Mouse (Mus musculus) heart, embryonic 14.5 days (tissue): ENCODE results near the gene Gm13279. TPM values are rescaled to one million over a fixed set of nuclear protein-coding genes. Genes with fewer than 3 reads are reported as not detected.
"Not testable (repeated sequence)": the region's sequence is repeated elsewhere in the genome, so short reads cannot be mapped to it uniquely, and the experiment has no call there.

ENCODE experiments used
- ATAC-seq: fragments of 200-750 bp; cut with Nextera tagmentation; 2 replicates; pipeline ENCODE4 v1.8.0; 2017; ENCODE audit warnings: low read depth, moderate TSS enrichment; ENCODE audit not compliant: insufficient number of reproducible peaks, insufficient read depth, low FRiP score
- H3K27ac ChIP-seq, 2 experiments: fragments of 200-500 bp in 1 of 2; fragments of 300-500 bp in 1 of 2; sonication (generic) in 1 of 2; replicated peaks in 1 of 2; 2 replicates each; pipeline ENCODE4 v1.5.1; 2012 to 2014; ENCODE audit warnings: low read depth in 2 of 2, low read length in 2 of 2, control low read depth in 1 of 2, mild to moderate bottlenecking in 1 of 2, mixed read lengths in 1 of 2; ENCODE audit not compliant: control insufficient read depth in 1 of 2, insufficient read depth in 1 of 2
- H3K27me3 ChIP-seq: fragments of 300-500 bp; sonication (generic); 2 replicates; pipeline ENCODE4 v1.6.1; 2014; ENCODE audit warnings: mild to moderate bottlenecking, low read length, control low read depth; ENCODE audit not compliant: control insufficient read depth, insufficient read depth
- H3K36me3 ChIP-seq: fragments of 300-500 bp; sonication (generic); 2 replicates; pipeline ENCODE4 v1.6.1; 2014; ENCODE audit warnings: mild to moderate bottlenecking, control low read depth, low read length, mixed read lengths; ENCODE audit not compliant: control insufficient read depth, insufficient read depth
- H3K4me1 ChIP-seq, 2 experiments: fragments of 200-500 bp in 1 of 2; fragments of 300-500 bp in 1 of 2; sonication (generic) in 1 of 2; 2 replicates each; pipeline ENCODE4 v1.6.1; 2012 to 2014; ENCODE audit warnings: low read length in 2 of 2, control low read depth in 1 of 2, mixed read lengths in 1 of 2; ENCODE audit not compliant: control insufficient read depth in 2 of 2, insufficient read depth in 2 of 2
- H3K4me2 ChIP-seq: fragments of 300-500 bp; sonication (generic); 2 replicates; pipeline ENCODE4 v1.6.1; 2014; ENCODE audit warnings: mild to moderate bottlenecking, low read length
- H3K4me3 ChIP-seq, 2 experiments: fragments of 200-500 bp in 1 of 2; fragments of 300-500 bp in 1 of 2; sonication (generic) in 1 of 2; 2 replicates each; pipeline ENCODE4 v1.5.1; 2012 to 2014; ENCODE audit warnings: low read length in 2 of 2, mild to moderate bottlenecking in 2 of 2, control low read depth in 1 of 2, low read depth in 1 of 2, moderate library complexity in 1 of 2; ENCODE audit not compliant: control insufficient read depth in 1 of 2, insufficient read depth in 1 of 2
- H3K9ac ChIP-seq: fragments of 300-500 bp; sonication (generic); 2 replicates; pipeline ENCODE4 v1.6.1; 2014; ENCODE audit warnings: mild to moderate bottlenecking, low read length
- H3K9me3 ChIP-seq: fragments of 300-500 bp; sonication (generic); 2 replicates; pipeline ENCODE4 v1.6.1; 2016; ENCODE audit warnings: low read length, control low read depth; ENCODE audit not compliant: control insufficient read depth
- WGBS: fragments of 180-500 bp; shearing (Covaris S2); extraction: QIAGEN DNeasy Blood & Tissue Kit; methylation state at CpG from one replicate; pipeline ENCODE4 v1.1.7; 2014; 5-methylcytosine and 5-hydroxymethylcytosine counted together
- polyA plus RNA-seq: library from polyadenylated mRNA; unstranded; fragments of >200 nt; fragmentation: Nextera tagmentation; extraction: Ambion mirVana; gene quantifications from 2 replicates; pipeline ENCODE4 v1.2.1, GENCODE M21; 2014

Gm13279 gene
- polyA plus RNA-seq, 1 experiment from 2014 or later: not detected

- Histone ChIP-seq H3K27ac (peak overlapping the region; percentile 66 to 73), H3K4me3 (peak overlapping the region; percentile 24 to 42; a peak in 3 of 4 replicates), H3K4me2 (peak overlapping the region; percentile 41)
- H3K27me3 ChIP-seq, H3K9me3 ChIP-seq, H3K9ac ChIP-seq, H3K36me3 ChIP-seq, ATAC-seq, H3K4me1 ChIP-seq: not testable (repeated sequence)
- 0% methylated on average over 22 of the region's 28 CpGs for WGBS
Observed at GRCm38 (mm10) chr4:88760431-88760830, 36.8 kb upstream of the Gm13279 start.

- H3K4me3 ChIP-seq, H3K9me3 ChIP-seq, H3K9ac ChIP-seq, H3K36me3 ChIP-seq, H3K27me3 ChIP-seq, ATAC-seq, H3K4me2 ChIP-seq, H3K27ac ChIP-seq, H3K4me1 ChIP-seq: not testable (repeated sequence)
- 67% methylated on average over 6 of the region's 8 CpGs for WGBS
Observed at GRCm38 (mm10) chr4:88761776-88762175, 35.4 kb upstream of the Gm13279 start.

DNA sequence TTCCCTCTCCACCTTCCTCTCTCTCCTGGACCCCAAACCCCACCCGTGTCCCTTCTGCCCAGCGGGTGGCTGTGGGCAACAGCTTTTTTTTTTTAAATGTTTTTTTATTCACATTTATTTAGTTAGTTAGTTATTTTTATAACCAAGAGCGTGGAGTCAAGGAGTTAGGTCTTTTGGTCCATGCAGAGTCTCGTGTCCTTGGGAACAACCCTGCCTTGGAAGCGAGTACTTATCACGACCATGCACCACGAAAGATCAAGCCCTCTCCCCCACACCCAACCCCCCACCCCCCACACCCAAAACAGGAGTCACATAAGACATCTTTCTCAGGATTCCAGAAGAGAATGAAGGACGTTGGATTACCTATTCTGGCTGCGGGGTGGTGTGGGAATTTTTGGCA lies 34.9 kb upstream of the Gm13279 start:
- H3K4me3 ChIP-seq, ATAC-seq, H3K4me1 ChIP-seq, H3K36me3 ChIP-seq, H3K27me3 ChIP-seq, H3K9me3 ChIP-seq, H3K4me2 ChIP-seq, H3K27ac ChIP-seq, H3K9ac ChIP-seq: not testable (repeated sequence)
- WGBS: 48% methylated on average over 7 of the region's 9 CpGs

GRCm38 (mm10) chr4:88763384-88764018 lies 33.7 kb upstream of the Gm13279 start:
- H3K9me3 ChIP-seq, H3K4me1 ChIP-seq, H3K9ac ChIP-seq, H3K36me3 ChIP-seq, ATAC-seq, H3K27me3 ChIP-seq: not testable (repeated sequence)
- 4% methylated on average over 28 of the region's 42 CpGs for WGBS
- peak overlapping the region in 1 of 2 experiments; percentile 68; a peak in 3 of 4 replicates for H3K27ac ChIP-seq
- H3K4me3 ChIP-seq: peak overlapping the region; percentile 14 to 32; a peak in 3 of 4 replicates
- peak overlapping the region; percentile 44 for H3K4me2 ChIP-seq

GRCm38 (mm10) chr4:88773534-88773933 lies 23.7 kb upstream of the Gm13279 start, which contains the start of gene Gm13290:
Gm13290 (plus strand) TSS chr4:88773834.
- no CpG with 5 or more reads among the region's 32 CpGs for WGBS
- H3K4me2 ChIP-seq, H3K36me3 ChIP-seq, H3K9me3 ChIP-seq, ATAC-seq, H3K27me3 ChIP-seq, H3K27ac ChIP-seq, H3K9ac ChIP-seq, H3K4me3 ChIP-seq, H3K4me1 ChIP-seq: not testable (repeated sequence)

DNA sequence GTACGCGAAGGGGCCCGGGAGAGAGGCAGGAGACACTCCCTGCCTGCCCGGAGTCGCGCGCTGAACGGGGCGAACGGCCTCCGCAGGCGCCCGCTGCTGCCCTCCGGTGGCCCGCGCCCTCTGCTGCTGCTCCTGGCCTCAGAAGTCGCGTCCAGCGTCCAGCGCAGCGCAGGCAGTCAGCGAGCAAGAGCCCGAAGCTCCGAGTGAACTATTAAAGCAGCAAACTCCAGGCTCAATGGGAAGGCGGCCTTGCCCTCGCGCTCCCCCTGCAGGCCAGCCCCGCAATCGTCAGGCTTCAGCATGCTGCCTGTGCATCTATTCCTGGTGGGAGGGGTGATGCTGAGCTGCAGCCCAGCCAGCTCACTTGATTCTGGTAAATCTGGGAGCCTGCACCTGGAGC lies 20.6 kb upstream of the Gm13279 start, which contains the start of gene Gm13289:
Gene Gm13289 (plus strand): TSS at position 301 of the 400 bp plus-strand sequence.
- H3K4me1 ChIP-seq, H3K9ac ChIP-seq, H3K27me3 ChIP-seq, H3K4me3 ChIP-seq, ATAC-seq, H3K9me3 ChIP-seq, H3K4me2 ChIP-seq, H3K27ac ChIP-seq, H3K36me3 ChIP-seq: not testable (repeated sequence)
- no CpG with 5 or more reads among the region's 29 CpGs for WGBS

DNA sequence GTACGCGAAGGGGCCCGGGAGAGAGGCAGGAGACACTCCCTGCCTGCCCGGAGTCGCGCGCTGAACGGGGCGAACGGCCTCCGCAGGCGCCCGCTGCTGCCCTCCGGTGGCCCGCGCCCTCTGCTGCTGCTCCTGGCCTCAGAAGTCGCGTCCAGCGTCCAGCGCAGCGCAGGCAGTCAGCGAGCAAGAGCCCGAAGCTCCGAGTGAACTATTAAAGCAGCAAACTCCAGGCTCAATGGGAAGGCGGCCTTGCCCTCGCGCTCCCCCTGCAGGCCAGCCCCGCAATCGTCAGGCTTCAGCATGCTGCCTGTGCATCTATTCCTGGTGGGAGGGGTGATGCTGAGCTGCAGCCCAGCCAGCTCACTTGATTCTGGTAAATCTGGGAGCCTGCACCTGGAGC lies 17.6 kb upstream of the Gm13279 start, which contains the start of gene Gm13272:
Gene Gm13272 (plus strand): TSS at position 301 of the 400 bp plus-strand sequence.
- ATAC-seq, H3K36me3 ChIP-seq, H3K4me2 ChIP-seq, H3K9me3 ChIP-seq, H3K27me3 ChIP-seq, H3K4me1 ChIP-seq, H3K9ac ChIP-seq, H3K27ac ChIP-seq, H3K4me3 ChIP-seq: not testable (repeated sequence)
- WGBS: no CpG with 5 or more reads among the region's 29 CpGs

GRCm38 (mm10) chr4:88780320-88780719 lies 16.9 kb upstream of the Gm13279 start:
- H3K4me3 ChIP-seq, H3K9me3 ChIP-seq, H3K27ac ChIP-seq, H3K4me2 ChIP-seq, ATAC-seq, H3K36me3 ChIP-seq, H3K9ac ChIP-seq, H3K4me1 ChIP-seq, H3K27me3 ChIP-seq: not testable (repeated sequence)
- 32% methylated on average over 14 of the region's 18 CpGs for WGBS
